Mouse (Mus musculus): ENCODE measurements around the gene Btnl4. TPM values are rescaled to one million over a fixed set of nuclear protein-coding genes. Genes with fewer than 3 reads are reported as not detected.
"Not testable (repeated sequence)": the region's sequence is repeated elsewhere in the genome, so short reads cannot be mapped to it uniquely, and the experiment has no call there.

Gene Btnl4
- polyA plus RNA-seq, 1 experiment from 2014 or later, result not detected

GRCm38 (mm10) chr17:34497319-34497718, 20.2 kb upstream of the Btnl4 start:
- not testable (repeated sequence) for H3K4me2 ChIP-seq (ENCODE audit: low read depth, severe bottlenecking); H3K9ac ChIP-seq (ENCODE audit: low read length); H3K4me1 ChIP-seq (ENCODE audit: control insufficient read depth, insufficient read depth, low read length); H3K27me3 ChIP-seq (ENCODE audit: control insufficient read depth, insufficient read depth, low read length); H3K9me3 ChIP-seq (ENCODE audit: control insufficient read depth, low read length); DNase-seq (ENCODE audit: low spot score); H3K27ac ChIP-seq (replicated peaks; ENCODE audit: low read depth, low read length); ATAC-seq (ENCODE audit: insufficient number of reproducible peaks, low FRiP score, low TSS enrichment, low read depth); H3K4me3 ChIP-seq (ENCODE audit: low read depth, low read length); H3K36me3 ChIP-seq (ENCODE audit: control insufficient read depth, insufficient read depth, low read length)
- WGBS, result 88% methylated on average over 3 of the region's 3 CpGs

GRCm38 (mm10) chr17:34496539-34496938, 19.4 kb upstream of the Btnl4 start:
- 55% methylated on average over 2 of the region's 2 CpGs for WGBS
- DNase-seq (ENCODE audit: low spot score) (no peak), ATAC-seq (ENCODE audit: insufficient number of reproducible peaks, low FRiP score, low TSS enrichment, low read depth) (no peak)

DNA sequence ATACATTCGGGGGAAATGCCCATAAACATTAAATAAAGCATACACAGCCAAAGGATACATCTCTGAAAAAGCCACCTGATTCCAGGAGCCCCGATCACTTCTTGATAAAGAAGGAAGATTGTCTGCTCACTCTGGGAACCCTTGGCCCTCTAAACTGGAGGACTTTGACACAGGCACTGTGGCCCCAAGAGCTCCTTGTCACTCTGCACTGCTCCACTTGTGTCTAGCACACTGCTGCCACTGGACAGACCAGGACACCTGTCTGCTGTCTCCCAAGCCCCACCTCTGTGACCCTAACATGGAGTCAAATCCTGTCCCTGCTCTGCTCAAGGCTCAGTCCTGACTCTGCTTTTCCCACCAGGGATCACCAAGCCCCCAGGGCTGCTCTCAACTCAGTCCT, 18.0 kb upstream of the Btnl4 start:
- not testable (repeated sequence) for H3K27ac ChIP-seq (replicated peaks; ENCODE audit: low read depth, low read length); H3K36me3 ChIP-seq (ENCODE audit: control insufficient read depth, insufficient read depth, low read length); H3K4me1 ChIP-seq (ENCODE audit: control insufficient read depth, insufficient read depth, low read length); H3K4me2 ChIP-seq (ENCODE audit: low read depth, severe bottlenecking); H3K9ac ChIP-seq (ENCODE audit: low read length); H3K9me3 ChIP-seq (ENCODE audit: control insufficient read depth, low read length); H3K27me3 ChIP-seq (ENCODE audit: control insufficient read depth, insufficient read depth, low read length); DNase-seq (ENCODE audit: low spot score); H3K4me3 ChIP-seq (ENCODE audit: low read depth, low read length); ATAC-seq (ENCODE audit: insufficient number of reproducible peaks, low FRiP score, low TSS enrichment, low read depth)
- WGBS, result 85% methylated on average over 2 of the region's 2 CpGs

More at GRCm38 (mm10) chr17:34496539-34496938, 19.4 kb upstream of the Btnl4 start:
- no peak overlapping the region for H3K9ac ChIP-seq (ENCODE audit: low read length)
- no peak overlapping the region for H3K4me2 ChIP-seq (ENCODE audit: low read depth, severe bottlenecking)
- no peak overlapping the region for H3K4me3 ChIP-seq (ENCODE audit: low read depth, low read length)
- H3K36me3 ChIP-seq (ENCODE audit: control insufficient read depth, insufficient read depth, low read length), result no peaks in the 10 kb centered on the region
- H3K27ac ChIP-seq (replicated peaks; ENCODE audit: low read depth, low read length), result no peak overlapping the region
- no peaks in the 10 kb centered on the region for H3K9me3 ChIP-seq (ENCODE audit: control insufficient read depth, low read length)
- no peaks in the 10 kb centered on the region for H3K27me3 ChIP-seq (ENCODE audit: control insufficient read depth, insufficient read depth, low read length)
- no peaks in the 10 kb centered on the region for H3K4me1 ChIP-seq (ENCODE audit: control insufficient read depth, insufficient read depth, low read length)

GRCm38 (mm10) chr17:34492796-34493195, 15.7 kb upstream of the Btnl4 start:
- Histone ChIP-seq H3K4me3 (ENCODE audit: low read depth, low read length) (no peak overlapping the region), H3K4me1 (ENCODE audit: control insufficient read depth, insufficient read depth, low read length) (no peaks in the 10 kb centered on the region), H3K27me3 (ENCODE audit: control insufficient read depth, insufficient read depth, low read length) (no peaks in the 10 kb centered on the region), H3K4me2 (ENCODE audit: low read depth, severe bottlenecking) (no peak overlapping the region), H3K9me3 (ENCODE audit: control insufficient read depth, low read length) (no peaks in the 10 kb centered on the region), H3K9ac (ENCODE audit: low read length) (no peak overlapping the region), H3K27ac (replicated peaks; ENCODE audit: low read depth, low read length) (no peak overlapping the region), H3K36me3 (ENCODE audit: control insufficient read depth, insufficient read depth, low read length) (no peaks in the 10 kb centered on the region)
- ATAC-seq (ENCODE audit: insufficient number of reproducible peaks, low FRiP score, low TSS enrichment, low read depth), result no peak
- no peak for DNase-seq (ENCODE audit: low spot score)

DNA sequence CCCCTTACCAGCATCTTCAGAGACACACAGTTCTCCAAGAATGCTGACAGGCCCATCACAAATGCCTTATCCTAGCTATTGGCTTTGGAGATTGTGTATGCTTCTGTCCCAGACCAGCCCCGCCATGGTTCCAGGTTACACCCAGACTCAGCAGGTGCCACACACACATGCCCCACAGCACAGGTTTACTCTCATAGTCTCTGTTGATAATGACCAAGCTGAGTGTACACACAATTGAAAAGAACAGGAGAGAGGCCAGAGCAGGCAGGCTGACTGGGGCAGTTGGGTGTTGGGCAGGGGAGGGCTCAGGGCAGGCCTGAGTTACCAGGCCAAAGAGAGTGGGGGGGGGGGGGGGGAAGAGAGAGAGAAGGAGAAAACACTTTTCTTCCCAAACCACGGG, 691 bp downstream of the Btnl4 start:
- H3K4me2 ChIP-seq (ENCODE audit: low read depth, severe bottlenecking), result no peak overlapping the region
- ATAC-seq (ENCODE audit: insufficient number of reproducible peaks, low FRiP score, low TSS enrichment, low read depth) (no peak), DNase-seq (ENCODE audit: low spot score) (no peak)
- 76% methylated on average over 1 of the region's 2 CpGs for WGBS
- no peaks in the 10 kb centered on the region for H3K27me3 ChIP-seq (ENCODE audit: control insufficient read depth, insufficient read depth, low read length)
- H3K9ac ChIP-seq (ENCODE audit: low read length), result no peak overlapping the region
- no peaks in the 10 kb centered on the region for H3K9me3 ChIP-seq (ENCODE audit: control insufficient read depth, low read length)
- no peaks in the 10 kb centered on the region for H3K36me3 ChIP-seq (ENCODE audit: control insufficient read depth, insufficient read depth, low read length)
- no peaks in the 10 kb centered on the region for H3K4me1 ChIP-seq (ENCODE audit: control insufficient read depth, insufficient read depth, low read length)
- H3K4me3 ChIP-seq (ENCODE audit: low read depth, low read length), result no peak overlapping the region
- no peak overlapping the region for H3K27ac ChIP-seq (replicated peaks; ENCODE audit: low read depth, low read length)

DNA sequence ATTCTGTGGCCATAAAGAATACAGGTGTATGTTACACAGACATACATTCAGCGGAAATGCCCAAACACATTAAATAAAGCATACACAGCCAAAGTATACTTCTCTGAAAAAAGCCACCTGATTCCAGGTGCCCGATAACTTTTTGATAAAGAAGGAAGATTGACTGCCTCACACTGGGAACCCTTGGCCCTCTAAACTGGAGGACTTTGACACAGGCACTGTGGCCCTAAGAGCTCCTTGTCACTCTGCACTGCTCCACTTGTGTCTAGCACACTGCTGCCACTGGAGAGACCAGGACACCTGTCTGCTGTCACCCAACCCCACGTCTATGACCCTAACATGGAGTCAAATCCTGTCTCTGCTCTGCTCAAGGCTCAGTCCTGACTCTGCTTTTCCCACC, 2.1 kb downstream of the Btnl4 start:
- ATAC-seq (ENCODE audit: insufficient number of reproducible peaks, low FRiP score, low TSS enrichment, low read depth) (no peak), DNase-seq (ENCODE audit: low spot score) (no peak)
- Histone ChIP-seq H3K4me2 (ENCODE audit: low read depth, severe bottlenecking) (no peak overlapping the region), H3K4me3 (ENCODE audit: low read depth, low read length) (no peak overlapping the region), H3K4me1 (ENCODE audit: control insufficient read depth, insufficient read depth, low read length) (no peaks in the 10 kb centered on the region), H3K36me3 (ENCODE audit: control insufficient read depth, insufficient read depth, low read length) (no peaks in the 10 kb centered on the region), H3K9me3 (ENCODE audit: control insufficient read depth, low read length) (no peaks in the 10 kb centered on the region), H3K9ac (ENCODE audit: low read length) (no peak overlapping the region), H3K27ac (replicated peaks; ENCODE audit: low read depth, low read length) (no peak overlapping the region), H3K27me3 (ENCODE audit: control insufficient read depth, insufficient read depth, low read length) (no peaks in the 10 kb centered on the region)
- 80% methylated on average over 3 of the region's 3 CpGs for WGBS

GRCm38 (mm10) chr17:34470491-34470890, 6.6 kb downstream of the Btnl4 start:
- H3K9me3 ChIP-seq (ENCODE audit: control insufficient read depth, low read length), result no peaks in the 10 kb centered on the region
- H3K4me2 ChIP-seq (ENCODE audit: low read depth, severe bottlenecking), result no peak overlapping the region
- H3K4me3 ChIP-seq (ENCODE audit: low read depth, low read length), result no peak overlapping the region
- H3K9ac ChIP-seq (ENCODE audit: low read length), result no peak overlapping the region
- no peak overlapping the region for H3K27ac ChIP-seq (replicated peaks; ENCODE audit: low read depth, low read length)
- no peaks in the 10 kb centered on the region for H3K27me3 ChIP-seq (ENCODE audit: control insufficient read depth, insufficient read depth, low read length)
- WGBS, result 88% methylated on average over 2 of the region's 2 CpGs
- ATAC-seq (ENCODE audit: insufficient number of reproducible peaks, low FRiP score, low TSS enrichment, low read depth), result no peak
- H3K4me1 ChIP-seq (ENCODE audit: control insufficient read depth, insufficient read depth, low read length), result no peaks in the 10 kb centered on the region
- no peak for DNase-seq (ENCODE audit: low spot score)
- H3K36me3 ChIP-seq (ENCODE audit: control insufficient read depth, insufficient read depth, low read length), result no peaks in the 10 kb centered on the region

GRCm38 (mm10) chr17:34465906-34466305, 11.2 kb downstream of the Btnl4 start:
- H3K9ac ChIP-seq (ENCODE audit: low read length); DNase-seq (ENCODE audit: low spot score); H3K4me2 ChIP-seq (ENCODE audit: low read depth, severe bottlenecking); H3K4me3 ChIP-seq (ENCODE audit: low read depth, low read length); H3K9me3 ChIP-seq (ENCODE audit: control insufficient read depth, low read length); H3K27me3 ChIP-seq (ENCODE audit: control insufficient read depth, insufficient read depth, low read length); H3K36me3 ChIP-seq (ENCODE audit: control insufficient read depth, insufficient read depth, low read length); H3K27ac ChIP-seq (replicated peaks; ENCODE audit: low read depth, low read length); H3K4me1 ChIP-seq (ENCODE audit: control insufficient read depth, insufficient read depth, low read length); ATAC-seq (ENCODE audit: insufficient number of reproducible peaks, low FRiP score, low TSS enrichment, low read depth): not testable (repeated sequence)

GRCm38 (mm10) chr17:34459255-34459654, 17.9 kb downstream of the Btnl4 start:
- H3K4me3 ChIP-seq (ENCODE audit: low read depth, low read length), result no peak overlapping the region
- H3K27me3 ChIP-seq (ENCODE audit: control insufficient read depth, insufficient read depth, low read length), result no peaks in the 10 kb centered on the region
- H3K9ac ChIP-seq (ENCODE audit: low read length), result no peak overlapping the region
- 91% methylated on average over 3 of the region's 3 CpGs for WGBS
- ATAC-seq (ENCODE audit: insufficient number of reproducible peaks, low FRiP score, low TSS enrichment, low read depth) (no peak), DNase-seq (ENCODE audit: low spot score) (no peak)
- no peaks in the 10 kb centered on the region for H3K36me3 ChIP-seq (ENCODE audit: control insufficient read depth, insufficient read depth, low read length)
- no peak overlapping the region for H3K4me2 ChIP-seq (ENCODE audit: low read depth, severe bottlenecking)
- H3K9me3 ChIP-seq (ENCODE audit: control insufficient read depth, low read length), result no peaks in the 10 kb centered on the region
- no peak overlapping the region for H3K27ac ChIP-seq (replicated peaks; ENCODE audit: low read depth, low read length)
- no peaks in the 10 kb centered on the region for H3K4me1 ChIP-seq (ENCODE audit: control insufficient read depth, insufficient read depth, low read length)
